15 mouse cellular contexts compared by ENCODE assay signal in the genomic region with DNA sequence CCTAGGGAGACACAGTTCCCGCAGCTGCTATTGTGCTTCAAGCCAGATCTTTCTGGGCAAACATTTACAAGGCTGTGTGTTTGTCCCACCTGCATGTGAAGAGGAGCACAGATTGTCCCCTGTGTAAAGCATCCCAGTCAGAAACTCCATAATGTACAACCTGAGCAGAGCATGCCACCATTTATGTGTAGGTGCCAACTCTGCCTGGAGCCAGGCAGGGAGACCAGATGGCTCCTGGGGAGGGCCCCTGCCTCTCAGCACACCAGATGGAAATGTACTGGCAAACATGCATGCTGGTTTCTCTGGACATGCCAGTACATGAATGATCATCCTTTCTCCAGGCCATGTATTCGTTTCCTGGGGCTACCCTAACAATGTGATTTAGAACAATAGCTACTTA.
A peak's percentile ranks its signal among the peaks of the same experiment; 100 is the strongest.
DNase-seq lines count a peak whose midpoint lies in the region; ATAC-seq and TF ChIP-seq lines count a peak whose summit lies in the region.
"Had no signal": no experiment of that assay in that cellular context is flagged by ENCODE, and none has a peak within 500 bp of the region (broad histone marks: within the 10 kb centered on the region; RNA-seq: fewer than 3 reads in every experiment).

No protein-coding gene starts in this region.

- peak; percentile 49; the same call in 1 of the 2 replicates for ATAC-seq in cerebellum, adult (ENCODE audit: insufficient number of reproducible peaks, low FRiP score, low TSS enrichment)
- ATAC-seq: hindbrain, postnatal 0 days; midbrain, embryonic 15.5 days had no signal

- DNase-seq in cerebellum, postnatal 4 days (ENCODE audit: low spot score in 2 of 2) = no peak
- peak; percentile 2 for DNase-seq in right cerebral cortex, adult 18-20 months
- no peak for DNase-seq in right cerebral cortex, postnatal 14 days
- DNase-seq in layer of hippocampus, adult 2 months (ENCODE audit: low spot score in 2 of 2) = peak; percentile 17 to 35
- no peak for DNase-seq in testis, postnatal 14 days (ENCODE audit: low spot score)
- DNase-seq in MN1 (ENCODE audit: low spot score) = no peak
- DNase-seq in kidney, adult 8-10 months = no peak
- DNase-seq: kidney, adult 18-20 months; kidney, postnatal 36 days; lung, embryonic 14.5 days; thymus, postnatal 14 days had no signal

- H3K27ac ChIP-seq in layer of hippocampus, adult 2 months = peak overlapping the region; percentile 69; the same call in 1 of the 2 replicates
- H3K27ac ChIP-seq: embryonic facial prominence, embryonic 15.5 days; hindbrain, postnatal 0 days; midbrain, embryonic 15.5 days had no signal

- no peak for TF ChIP-seq CTCF in layer of hippocampus, adult 2 months (conservative IDR thresholded peaks at IDR 0.05)

- H3K4me3 ChIP-seq in layer of hippocampus, adult 2 months = no peak overlapping the region
- H3K4me3 ChIP-seq: embryonic facial prominence, embryonic 15.5 days; midbrain, embryonic 15.5 days had no signal

Comparison
In these comparisons a context has a peak if more than half of its experiments do, and no peak if none do; other contexts are left out.
1. DNase-seq: peak in right cerebral cortex, adult 18-20 months (single experiment) and layer of hippocampus, adult 2 months (2 of 2); none in cerebellum, postnatal 4 days (0 of 2), right cerebral cortex, postnatal 14 days (single experiment), testis, postnatal 14 days (single experiment), MN1 (single experiment) and kidney, adult 8-10 months (0 of 2).